Mouse (Mus musculus) embryonic facial prominence, embryonic 11.5 days (tissue): ENCODE measurements around the gene Cidec. TPM values are rescaled to one million over a fixed set of nuclear protein-coding genes. Genes with fewer than 3 reads are reported as not detected.
A peak's percentile ranks its signal among the peaks of the same experiment; 100 is the strongest.

ENCODE experiments used
- ATAC-seq: fragments of 200-750 bp; cut with Nextera tagmentation; replicated peaks from 2 replicates; pipeline ENCODE4 v1.8.0; 2017; ENCODE audit warnings: low read depth; ENCODE audit not compliant: insufficient number of reproducible peaks, low FRiP score, low TSS enrichment
- DNase-seq: peaks from one replicate; pipeline ENCODE4 v3.0.0-alpha.2; 2015; ENCODE audit warnings: low spot score
- H3K27ac ChIP-seq: fragments of 300-500 bp; sonication (generic); replicated peaks from 2 replicates; pipeline ENCODE4 v1.5.1; 2014; ENCODE audit warnings: mild to moderate bottlenecking, low read depth, low read length, control low read depth
- H3K27me3 ChIP-seq: fragments of 300-500 bp; sonication (generic); 2 replicates; pipeline ENCODE4 v1.6.1; 2014; ENCODE audit warnings: mild to moderate bottlenecking, low read length, moderate library complexity, mixed read lengths; ENCODE audit not compliant: control insufficient read depth, insufficient read depth
- H3K36me3 ChIP-seq: fragments of 300-500 bp; sonication (generic); replicated peaks from 2 replicates; pipeline ENCODE4 v1.6.1; 2014; ENCODE audit warnings: low read depth, mild to moderate bottlenecking, low read length, moderate library complexity, mixed read lengths; ENCODE audit not compliant: control insufficient read depth, insufficient read depth
- H3K4me1 ChIP-seq: fragments of 300-500 bp; sonication (generic); 2 replicates; pipeline ENCODE4 v1.6.1; 2014; ENCODE audit warnings: low read length, mixed read lengths; ENCODE audit not compliant: control insufficient read depth, insufficient read depth
- H3K4me2 ChIP-seq: fragments of 300-500 bp; sonication (generic); 2 replicates; pipeline ENCODE4 v1.6.1; 2014; ENCODE audit warnings: low read depth, mild to moderate bottlenecking, control low read depth, low read length, moderate library complexity
- H3K4me3 ChIP-seq: fragments of 300-500 bp; sonication (generic); 2 replicates; pipeline ENCODE4 v1.5.1; 2014; ENCODE audit warnings: low read depth, low read length, control low read depth
- H3K9ac ChIP-seq: fragments of 300-500 bp; sonication (generic); replicated peaks from 2 replicates; pipeline ENCODE4 v1.6.1; 2014; ENCODE audit warnings: mild to moderate bottlenecking, control low read depth, low read length
- H3K9me3 ChIP-seq: fragments of 300-500 bp; sonication (generic); replicated peaks from 2 replicates; pipeline ENCODE4 v1.6.1; 2016; ENCODE audit warnings: mild to moderate bottlenecking, low read length, inconsistent platforms, mixed read lengths; ENCODE audit not compliant: control insufficient read depth
- WGBS: fragments of 180-500 bp; shearing (Covaris S2); extraction: QIAGEN DNeasy Blood & Tissue Kit; methylation state at CpG from one replicate; pipeline ENCODE4 v1.1.7; 2014; 5-methylcytosine and 5-hydroxymethylcytosine counted together
- microRNA-seq: library from miRNA; unstranded; fragments of <30 nt; microRNA quantifications from one replicate; pipeline ENCODE4, GENCODE M21; 2016; ENCODE audit warnings: borderline number of aligned reads
- polyA plus RNA-seq: library from polyadenylated mRNA; unstranded; fragments of >200 nt; fragmentation: Nextera tagmentation; extraction: Ambion mirVana; gene quantifications from 2 replicates; pipeline ENCODE4 v1.2.1, GENCODE M21; 2014

Cidec gene
- polyA plus RNA-seq, 1 experiment from 2014 or later, result not detected

GRCm38 (mm10) chr6:113377172-113377495 is 58.4 kb downstream of the Cidec start:
- H3K27me3 ChIP-seq, result no peaks in the 10 kb centered on the region
- DNase-seq (no peak), ATAC-seq (no peak; the same call in 1 of the 2 replicates)
- H3K4me2 ChIP-seq, result peak overlapping the region; percentile 54
- WGBS, result 9% methylated on average over 7 of the region's 7 CpGs
- H3K4me3 ChIP-seq, result peak overlapping the region; percentile 88
- peaks cover 7% of the 10 kb centered on the region for H3K36me3 ChIP-seq
- H3K9me3 ChIP-seq, result no peaks in the 10 kb centered on the region
- peak overlapping the region; percentile 82 for H3K27ac ChIP-seq
- H3K9ac ChIP-seq, result peak overlapping the region; percentile 87
- H3K4me1 ChIP-seq, result no peaks in the 10 kb centered on the region

Small RNA genes within 50 kb of the gene (microRNA-seq; reads per million reads assigned to microRNA genes)
- not detected for gene Gm24387

Other genes starting within 250 kb of the Cidec start
- 1.2 and 1.5 TPM in 2 replicates for gene Lhfpl4, start 240.4 kb downstream of the Cidec start, polyA plus RNA-seq
- 42.5 and 44.8 TPM in 2 replicates for gene Mtmr14, start 197.9 kb downstream of the Cidec start, polyA plus RNA-seq
- 0.10 and 0.14 TPM in 2 replicates for gene Cpne9, start 153.5 kb downstream of the Cidec start, polyA plus RNA-seq
- 17.6 and 21.3 TPM in 2 replicates for gene Brpf1, start 128.6 kb downstream of the Cidec start, polyA plus RNA-seq
- gene Ogg1, start 108.8 kb downstream of the Cidec start, polyA plus RNA-seq, result 13.0 and 14.6 TPM in 2 replicates
- gene Camk1, start 91.8 kb downstream of the Cidec start, polyA plus RNA-seq, result 73.5 and 77.1 TPM in 2 replicates
- gene Tada3, start 57.9 kb downstream of the Cidec start, polyA plus RNA-seq, result 44.3 and 51.0 TPM in 2 replicates
- gene Arpc4, start 57.6 kb downstream of the Cidec start, polyA plus RNA-seq, result 201 and 203 TPM in 2 replicates
- 2.2 and 2.7 TPM in 2 replicates for gene Ttll3, start 46.5 kb downstream of the Cidec start, polyA plus RNA-seq
- 25.7 and 27.2 TPM in 2 replicates for gene Rpusd3, start 16.4 kb downstream of the Cidec start, polyA plus RNA-seq
- gene Jagn1, start 6.8 kb upstream of the Cidec start, polyA plus RNA-seq, result 72.6 and 77.6 TPM in 2 replicates
- gene Il17re, start 22.7 kb upstream of the Cidec start, polyA plus RNA-seq, result 1.2 and 2.3 TPM in 2 replicates
- 1.3 and 3.5 TPM in 2 replicates for gene Il17rc, start 35.7 kb upstream of the Cidec start, polyA plus RNA-seq
- 13.1 and 16.2 TPM in 2 replicates for gene Creld1, start 47.5 kb upstream of the Cidec start, polyA plus RNA-seq
- 0.90 and 1.3 TPM in 2 replicates for gene Prrt3, start 66.2 kb upstream of the Cidec start, polyA plus RNA-seq
- 83.2 and 85.8 TPM in 2 replicates for gene Emc3, start 95.9 kb upstream of the Cidec start, polyA plus RNA-seq
- gene Fancd2, start 95.9 kb upstream of the Cidec start, polyA plus RNA-seq, result 14.6 and 17.7 TPM in 2 replicates
- 0.20 TPM in 1 of 2 replicates, not detected in the other for gene Fancd2os, start 165.0 kb upstream of the Cidec start, polyA plus RNA-seq
- 232 and 233 TPM in 2 replicates for gene Brk1, start 169.0 kb upstream of the Cidec start, polyA plus RNA-seq
- gene Vhl, start 188.2 kb upstream of the Cidec start, polyA plus RNA-seq, result 56.9 and 64.0 TPM in 2 replicates
- gene Irak2, start 202.7 kb upstream of the Cidec start, polyA plus RNA-seq, result 2.2 and 4.0 TPM in 2 replicates